Mouse (Mus musculus): Measurements from ENCODE around the gene Corin. TPM values are rescaled to one million over a fixed set of nuclear protein-coding genes. Genes with fewer than 3 reads are reported as not detected.
A peak's percentile ranks its signal among the peaks of the same experiment; 100 is the strongest.

Corin gene
- 0.11 and 0.26 TPM in 2 replicates for total RNA-seq (2021)
- long read RNA-seq, experiment 1: 0 reads
- long read RNA-seq, experiment 2: 0 reads

DNA sequence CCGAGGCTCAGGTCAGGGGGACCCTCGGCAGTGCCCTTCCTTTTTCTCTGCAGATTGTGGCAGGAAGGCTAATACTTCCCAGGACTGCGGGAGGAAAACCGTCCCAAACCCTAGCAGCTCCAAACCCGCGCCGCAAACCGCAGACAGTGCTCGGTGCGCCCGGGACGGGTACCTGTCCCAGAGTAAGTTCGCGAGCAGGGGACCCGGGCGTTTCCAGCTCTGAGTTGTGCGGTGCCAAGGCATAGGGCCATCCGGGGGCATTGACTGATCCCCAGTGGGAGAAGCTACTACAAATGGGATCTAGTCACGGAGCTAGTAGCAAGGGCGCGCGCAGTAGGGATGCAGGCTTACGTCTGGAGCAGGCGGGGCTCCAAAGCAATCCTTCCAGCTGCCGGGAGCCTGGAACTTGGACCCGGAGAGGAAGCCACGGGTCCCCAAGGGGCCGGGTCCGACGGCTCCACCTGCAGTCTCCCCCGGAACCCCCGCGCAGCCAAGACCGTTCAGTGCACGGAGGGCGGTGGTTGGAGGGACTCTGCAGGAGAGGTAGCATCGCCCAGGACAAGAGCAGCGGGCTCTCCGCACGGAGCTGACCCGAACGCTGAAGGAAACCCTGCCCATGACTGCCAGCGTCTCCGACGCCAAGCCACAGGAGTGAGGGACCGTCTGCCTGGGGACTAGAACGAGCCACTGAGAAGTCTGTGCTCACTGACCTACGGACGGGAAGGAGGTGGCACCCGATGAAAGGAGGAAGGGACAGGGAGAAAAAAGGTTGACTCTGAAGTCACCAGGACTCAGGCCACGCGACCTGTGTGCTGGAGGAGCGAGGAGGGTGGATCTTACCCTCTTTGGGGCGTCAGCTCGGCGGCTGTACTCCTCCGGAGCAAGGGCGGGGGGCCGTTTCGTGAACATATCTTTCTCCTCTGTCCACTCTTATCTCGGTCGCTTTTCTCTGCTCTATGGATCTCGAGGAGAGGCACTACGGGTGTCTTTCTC, at the start of gene Corin:
Corin (minus strand) TSS at position 943 of the 993 bp plus-strand sequence.
- peak; percentile 17 for DNase-seq

GRCm38 (mm10) chr5:72551209-72551608, 46.9 kb upstream of the Corin start:
- no peak for DNase-seq

DNA sequence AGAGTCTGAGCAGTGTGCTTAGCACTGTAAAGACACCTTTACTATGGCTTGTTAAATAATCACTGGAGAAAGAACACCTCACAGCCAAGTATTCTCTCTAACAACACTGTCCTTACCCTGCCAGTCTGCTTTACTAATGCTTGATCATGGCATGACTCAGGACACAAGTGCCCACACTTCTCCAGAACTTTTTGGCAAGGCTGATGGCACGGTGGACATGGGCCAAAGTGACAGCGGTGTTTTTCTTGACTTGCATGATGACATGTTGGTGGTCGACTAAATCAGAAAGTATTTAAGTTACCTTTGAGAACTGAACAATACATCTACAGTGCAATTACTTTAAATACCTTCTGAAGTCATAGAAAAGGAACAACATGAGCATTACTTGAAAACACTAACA, 24.6 kb upstream of the Corin start:
- peak; percentile 58 for DNase-seq

DNA sequence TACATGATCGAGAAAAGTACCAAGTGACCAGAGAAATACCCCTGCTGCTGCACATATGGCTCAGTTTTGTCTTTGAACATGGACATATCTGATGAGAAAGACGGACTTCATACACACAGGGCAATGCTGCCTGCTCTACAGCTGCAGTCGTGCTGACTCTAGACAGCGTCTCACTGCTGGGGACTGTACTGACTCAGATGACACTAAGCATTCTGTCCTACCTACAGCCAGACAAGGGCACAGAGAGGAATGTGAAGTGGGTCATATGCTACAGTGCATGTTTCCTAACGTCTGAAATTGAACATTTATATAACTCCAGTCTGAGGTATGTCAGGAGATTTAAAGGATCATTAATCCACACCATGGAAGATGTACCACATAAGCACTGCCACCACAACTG, 9.5 kb upstream of the Corin start:
- no peak for DNase-seq

DNA sequence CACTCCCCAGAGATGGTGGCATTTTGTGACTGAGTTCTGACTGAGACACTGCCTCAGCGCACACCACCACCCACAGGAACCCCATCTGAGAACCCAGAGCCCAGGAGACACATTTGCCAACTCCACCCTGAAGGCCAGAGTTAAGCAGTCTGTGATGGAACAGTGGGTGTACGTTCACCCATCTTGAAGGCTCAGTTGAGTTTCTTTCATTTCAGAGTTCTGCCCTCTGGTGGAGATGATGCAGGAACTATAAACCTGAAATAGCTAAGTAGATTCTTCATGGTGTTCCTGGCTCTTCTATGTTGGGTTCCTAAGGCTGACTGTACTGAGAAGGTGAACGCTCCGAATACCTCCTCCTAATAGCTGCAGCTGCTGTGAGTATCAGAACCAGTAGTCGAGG, 1.5 kb upstream of the Corin start:
- peak; percentile 18 for DNase-seq

- DNase-seq: no peak
These were observed 1.5 kb downstream of the Corin start for GRCm38 (mm10) chr5:72502778-72503177.

DNA sequence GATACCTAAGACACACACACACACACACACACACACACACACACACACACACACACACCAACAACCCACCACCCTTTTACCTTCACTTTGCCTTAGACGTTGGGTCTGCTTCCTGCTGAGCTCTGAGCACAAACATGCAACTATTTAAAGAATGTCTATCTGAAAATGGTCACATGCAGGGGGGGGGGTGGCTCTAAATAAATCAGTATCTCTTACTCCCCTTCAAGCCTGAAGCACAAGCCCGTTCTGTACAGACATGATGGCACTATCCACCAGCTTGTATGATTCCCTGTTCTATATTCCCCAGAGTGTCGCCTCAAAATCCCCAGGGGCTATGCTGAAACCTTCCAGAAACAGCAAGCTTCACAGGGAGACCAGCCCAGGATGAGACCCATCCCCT, 2.5 kb downstream of the Corin start:
- no peak for DNase-seq

- peak; percentile 10 for DNase-seq
These were observed 6.0 kb downstream of the Corin start for GRCm38 (mm10) chr5:72498271-72498670.

DNA sequence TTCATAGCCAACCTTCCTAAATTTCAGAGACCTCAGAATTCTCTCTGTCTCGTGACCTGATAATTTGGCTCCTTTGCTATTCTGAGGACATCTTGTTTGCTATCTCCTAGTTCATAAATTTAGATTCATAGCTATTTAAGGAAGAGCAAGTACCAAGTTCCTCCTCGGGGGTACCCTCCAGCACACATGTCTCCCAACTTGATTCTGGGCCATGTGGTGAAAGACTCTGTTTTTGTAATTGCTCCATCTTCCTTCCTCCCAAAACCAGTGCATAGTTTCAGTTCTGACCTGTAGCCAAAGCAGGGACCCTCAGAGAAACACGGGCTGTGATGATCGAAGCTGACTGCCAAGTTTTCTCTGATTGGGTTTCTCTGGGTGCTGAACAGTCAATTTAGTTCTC, 7.5 kb downstream of the Corin start:
- no peak for DNase-seq

DNA sequence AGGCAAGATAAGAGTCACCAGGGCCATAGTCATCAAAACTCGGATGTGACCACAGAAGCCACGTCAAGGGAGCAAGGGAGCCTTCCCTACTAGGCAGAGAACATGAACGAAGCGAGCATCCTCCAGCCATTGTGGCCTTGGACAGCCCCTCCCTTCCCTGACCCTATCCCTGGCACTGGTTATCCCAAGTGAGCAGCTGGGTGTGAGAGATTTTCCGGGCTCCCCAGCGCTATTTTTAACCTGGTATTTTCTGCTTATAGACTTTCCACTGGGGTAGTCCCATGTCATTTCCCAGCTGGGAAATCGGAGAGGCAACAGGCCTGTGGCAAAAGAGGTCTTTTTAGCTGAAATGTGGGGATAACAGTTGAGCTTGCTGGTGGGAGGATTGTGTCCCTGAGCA, 10.4 kb downstream of the Corin start:
- DNase-seq: no peak

DNA sequence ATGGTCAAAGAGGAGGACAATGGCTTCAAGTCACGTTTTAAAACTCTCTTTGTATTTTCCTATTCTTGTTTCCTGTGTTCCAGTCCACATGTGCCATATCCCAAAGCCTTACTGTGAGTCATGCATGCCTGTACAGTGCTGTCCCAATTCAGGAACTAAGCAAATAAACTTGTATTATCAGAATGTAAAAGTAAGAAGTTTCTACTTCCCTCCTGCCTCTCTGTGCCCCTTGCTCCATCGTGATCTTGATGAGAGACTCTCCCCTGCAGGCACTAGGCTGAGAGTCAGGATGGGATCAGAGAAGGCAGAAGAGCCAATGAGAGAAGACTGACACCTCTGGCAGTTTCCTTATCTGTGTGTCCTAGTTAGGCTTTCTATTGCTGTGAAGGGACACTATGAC, 13.0 kb downstream of the Corin start:
- no peak for DNase-seq

GRCm38 (mm10) chr5:72480456-72480855, 23.8 kb downstream of the Corin start:
- no peak for DNase-seq

DNA sequence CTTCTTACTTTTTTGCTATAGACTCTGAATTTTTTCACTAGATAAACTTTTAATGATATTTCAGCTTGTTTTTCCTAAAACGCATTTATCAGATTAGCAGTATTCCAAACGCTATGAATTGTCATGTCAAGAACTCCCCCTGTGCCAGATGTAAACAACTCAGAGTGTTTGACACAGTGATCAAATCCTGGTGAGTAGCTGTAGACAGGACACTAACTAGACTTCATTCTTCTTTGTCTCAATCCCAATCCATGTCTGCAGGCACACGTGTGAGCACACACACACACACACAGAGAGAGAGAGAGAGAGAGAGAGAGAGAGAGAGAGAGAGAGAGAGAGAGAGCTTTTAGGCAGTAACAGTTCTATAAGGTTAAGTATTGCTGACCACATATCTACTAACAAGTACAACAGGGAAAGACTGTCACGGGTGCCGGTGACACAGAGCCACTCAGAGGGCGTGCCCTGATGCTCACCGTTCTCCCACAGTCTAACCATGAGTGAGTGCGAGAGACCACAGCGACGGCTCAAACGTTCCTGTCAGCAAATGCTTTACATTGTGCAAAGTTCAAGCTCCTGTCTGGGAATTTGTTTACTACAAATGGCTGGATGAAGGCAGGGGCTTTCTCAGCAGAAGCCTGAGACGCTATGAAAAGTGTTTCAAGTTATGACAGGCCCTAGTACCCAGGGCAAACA, 31.8 kb downstream of the Corin start:
- DNase-seq: no peak

DNA sequence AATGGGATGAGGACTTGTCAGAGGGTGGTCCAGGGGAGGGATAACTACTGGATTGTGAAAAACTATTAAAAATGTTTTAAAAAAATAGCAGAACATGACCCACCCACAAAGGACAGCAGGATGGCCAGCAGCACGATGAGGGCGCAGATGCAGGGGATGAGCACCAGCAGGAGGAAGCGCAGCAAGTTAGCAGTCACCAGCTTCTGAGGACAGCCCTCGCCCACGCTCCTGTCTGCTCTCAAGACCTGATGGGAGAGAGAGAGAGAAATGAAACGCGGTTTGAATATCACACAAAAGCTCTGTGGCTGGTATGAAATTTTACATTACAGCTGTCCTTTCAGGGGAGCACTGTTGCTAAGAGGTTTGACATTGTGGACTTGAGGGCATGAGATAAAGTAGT, 32.5 kb downstream of the Corin start:
- no peak for DNase-seq

- no peak for DNase-seq
These were observed 39.3 kb downstream of the Corin start for GRCm38 (mm10) chr5:72464932-72465331.

- DNase-seq: no peak
These were observed 44.7 kb downstream of the Corin start for GRCm38 (mm10) chr5:72459374-72460112.

- DNase-seq: no peak
These were observed 50.6 kb downstream of the Corin start for GRCm38 (mm10) chr5:72453690-72454089.

DNA sequence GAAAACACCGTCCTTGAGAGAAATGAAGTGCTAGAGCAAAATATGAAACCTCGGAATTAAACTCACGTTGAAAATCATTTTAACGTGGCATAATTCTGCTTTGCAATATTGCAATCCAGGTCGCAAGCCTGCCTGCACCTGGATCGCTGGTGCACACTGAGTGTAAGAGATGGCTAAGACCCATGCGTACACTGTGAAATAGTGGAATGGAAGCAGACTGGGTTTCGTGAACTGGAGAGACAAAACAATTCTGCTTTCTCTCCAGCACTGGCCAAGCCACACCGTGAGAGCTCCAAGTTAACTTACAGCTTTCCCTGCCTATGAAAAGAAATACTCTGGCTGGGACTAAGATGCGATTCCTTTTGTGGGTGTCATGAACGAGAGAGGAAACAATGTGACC, 51.1 kb downstream of the Corin start:
- no peak for DNase-seq

- DNase-seq: no peak
These were observed 51.5 kb downstream of the Corin start for GRCm38 (mm10) chr5:72452750-72453149.

DNA sequence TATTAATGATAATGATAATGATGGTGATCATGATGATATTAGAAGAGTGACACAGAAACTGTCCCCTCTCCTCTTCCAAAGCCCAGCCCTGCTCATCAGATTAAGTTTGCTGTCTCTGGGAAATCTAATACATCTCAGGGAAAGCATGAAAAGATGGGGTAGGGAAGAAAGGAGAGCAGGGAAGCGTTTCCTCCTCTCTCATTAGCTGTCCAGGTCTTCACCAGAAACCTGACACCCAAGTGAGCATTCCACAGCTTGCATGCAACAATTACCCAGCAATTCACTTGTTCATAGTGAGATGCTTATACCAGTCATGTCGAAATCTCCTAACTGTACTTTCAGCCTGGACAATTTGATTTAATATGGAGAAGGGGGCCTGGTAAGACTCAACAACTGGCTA, 55.4 kb downstream of the Corin start:
- DNase-seq: no peak

DNA sequence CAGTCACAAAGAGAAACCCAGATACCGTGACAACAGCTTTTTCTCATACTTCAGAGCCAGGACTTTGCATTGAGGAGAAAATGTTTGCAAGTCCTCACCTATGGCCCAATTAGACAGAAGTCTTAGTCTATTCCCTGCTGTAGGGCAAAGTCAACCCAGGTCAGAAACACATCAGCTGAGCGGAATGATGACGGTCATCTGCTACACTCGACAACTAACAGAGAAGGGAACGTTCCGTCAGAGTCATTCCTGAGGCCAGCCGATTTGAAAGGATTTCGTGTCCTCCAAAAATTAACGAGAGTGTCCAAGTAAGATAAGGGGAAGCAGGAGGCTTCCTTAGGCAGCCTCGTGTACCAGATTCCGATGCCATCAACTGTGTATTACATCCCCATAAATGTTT, 58.2 kb downstream of the Corin start:
- DNase-seq: no peak

- DNase-seq: no peak
These were observed 60.3 kb downstream of the Corin start for GRCm38 (mm10) chr5:72443946-72444345.

DNA sequence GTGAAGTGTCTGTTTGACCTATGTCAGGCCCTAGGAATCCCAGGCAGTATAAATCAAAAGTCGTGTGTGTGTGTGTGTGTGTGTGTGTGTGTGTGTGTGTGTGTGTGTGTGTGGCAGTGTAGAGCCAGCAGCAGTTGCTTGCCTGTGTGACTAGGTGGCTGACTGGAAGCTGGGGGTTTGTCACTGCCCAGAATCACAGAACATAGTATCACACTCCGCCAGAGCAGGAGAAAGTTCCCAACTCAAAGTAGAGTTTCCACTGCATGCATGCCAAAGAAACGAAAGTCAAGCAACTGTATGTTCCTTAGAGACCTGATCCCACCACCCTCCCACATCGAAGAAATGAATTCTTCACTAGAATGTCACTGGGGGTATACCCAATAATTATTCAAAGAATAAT, 61.3 kb downstream of the Corin start:
- peak; percentile 5 for DNase-seq
